Mouse (Mus musculus) frontal cortex, adult (tissue): ENCODE measurements at regions not wholly inside any gene's neighbourhood (a gene's known extent, or its start where the extent isn't known, plus 50 kb on each side); places are given as distances from the start of the nearest gene placed in this dataset.

Experiments
- ATAC-seq: cut with Nextera tagmentation; 2 replicates; pipeline ENCODE4 v1.9.2; 2017; ENCODE audit warnings: mild to moderate bottlenecking, moderate library complexity, mixed read lengths; ENCODE audit not compliant: low TSS enrichment

DNA sequence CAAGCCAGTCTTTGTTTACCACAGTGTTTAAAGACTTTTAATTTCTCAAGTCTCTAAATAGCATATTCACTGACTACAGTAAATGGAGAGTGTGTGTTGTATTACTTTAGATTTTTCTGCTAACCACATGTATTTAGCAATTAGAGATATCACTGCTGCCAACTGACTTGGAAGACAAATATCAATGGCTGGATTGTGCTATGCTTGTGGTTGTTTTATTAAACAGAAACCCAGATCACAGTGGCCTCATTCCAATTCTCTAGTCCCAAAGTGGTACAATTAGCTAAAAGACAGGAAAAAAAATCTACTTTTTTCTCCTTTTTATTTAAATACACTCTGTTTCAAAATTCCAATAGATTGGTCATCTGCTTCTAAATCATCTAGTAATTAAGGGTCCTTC, 72.6 kb downstream of the Zfp120 start:
- no peak for ATAC-seq

DNA sequence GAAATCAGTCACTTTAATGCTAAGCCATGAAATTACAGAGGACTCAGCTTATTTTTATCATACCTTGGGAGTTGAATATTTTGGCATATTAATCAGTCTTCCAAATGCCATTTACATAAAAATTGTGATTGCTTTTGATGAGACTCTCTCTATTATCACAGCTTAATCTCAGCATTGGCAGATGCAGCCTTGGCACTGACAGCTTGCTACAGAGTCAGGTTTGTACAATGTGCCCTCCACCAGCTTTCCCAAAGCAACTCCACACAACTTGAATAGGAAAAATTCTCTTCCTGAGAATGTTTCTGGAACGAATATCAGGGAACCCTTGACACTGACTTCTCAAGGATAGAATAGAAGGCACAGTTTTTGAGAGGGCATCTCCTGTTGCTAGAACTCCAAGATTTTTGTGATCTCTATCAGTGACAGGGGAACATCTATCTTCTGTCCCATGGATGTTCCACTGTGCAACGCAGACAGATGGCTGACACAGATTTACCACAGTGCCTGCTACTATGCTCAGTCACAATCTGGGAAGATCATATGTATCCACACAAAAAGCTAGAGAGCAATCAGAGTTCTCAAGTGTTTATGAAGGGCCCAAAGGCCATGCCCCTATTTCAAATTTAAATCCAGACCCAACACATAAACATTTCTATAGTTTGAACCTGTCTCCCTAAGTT, 76.3 kb downstream of the Zfp120 start:
- ATAC-seq, result peak; percentile 44; the same call in 1 of the 2 replicates

DNA sequence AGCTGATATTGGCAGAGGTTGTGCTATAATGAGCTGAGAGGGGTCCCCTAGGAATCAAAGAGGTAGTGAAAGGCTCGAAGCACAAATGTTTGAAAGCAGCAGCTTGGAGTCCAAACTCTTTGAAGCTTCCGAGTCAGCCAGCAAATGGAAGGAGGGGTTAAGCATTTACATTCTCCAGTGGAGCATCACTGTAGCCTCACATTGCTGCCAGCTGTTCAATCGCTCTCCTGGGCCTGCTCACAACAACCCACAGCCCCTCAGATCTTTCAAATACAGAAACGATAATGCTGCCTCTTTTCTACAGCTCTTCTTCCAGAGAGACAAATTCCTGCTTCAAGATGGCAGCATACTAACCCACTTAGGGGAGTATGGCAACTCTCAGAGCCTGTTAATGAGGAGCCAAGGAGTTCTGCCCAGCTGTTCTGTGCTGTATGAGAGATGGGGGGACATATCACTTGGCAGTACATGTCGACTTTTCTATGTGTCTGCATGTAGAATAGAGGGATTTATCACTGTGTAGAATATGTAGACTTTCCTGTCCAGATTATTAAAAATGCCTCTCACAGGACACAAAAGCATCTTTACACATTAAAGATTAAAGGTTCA, 79.8 kb downstream of the Zfp120 start:
- ATAC-seq, result no peak
